Mouse (Mus musculus) brown adipose tissue, adult 24 weeks (tissue): ENCODE measurements around the gene Arhgap4. TPM values are rescaled to one million over a fixed set of nuclear protein-coding genes. Genes with fewer than 3 reads are reported as not detected.

Source experiments
- H3K27ac ChIP-seq: fragments of 200-500 bp; replicated peaks from 2 replicates; pipeline ENCODE4 v1.5.1; 2012; ENCODE audit warnings: low read depth, mild to moderate bottlenecking, low read length
- H3K4me1 ChIP-seq: fragments of 200-500 bp; 2 replicates; pipeline ENCODE4 v1.6.1; 2012; ENCODE audit warnings: low read length, mixed read lengths; ENCODE audit not compliant: control insufficient read depth, insufficient read depth, insufficient read length
- H3K4me3 ChIP-seq: fragments of 200-500 bp; 2 replicates; pipeline ENCODE4 v1.5.1; 2012; ENCODE audit warnings: low read depth, mild to moderate bottlenecking, low read length, moderate library complexity; ENCODE audit not compliant: insufficient read depth
- polyA plus RNA-seq: library from polyadenylated mRNA; stranded (reverse); fragments of >200 nt; gene quantifications from 2 replicates; pipeline ENCODE4 v1.2.4, GENCODE M21; 2012; ENCODE audit not compliant: missing spikeins, insufficient read depth, insufficient read length

Arhgap4 gene
- polyA plus RNA-seq, 1 experiment = 0.59 TPM

DNA sequence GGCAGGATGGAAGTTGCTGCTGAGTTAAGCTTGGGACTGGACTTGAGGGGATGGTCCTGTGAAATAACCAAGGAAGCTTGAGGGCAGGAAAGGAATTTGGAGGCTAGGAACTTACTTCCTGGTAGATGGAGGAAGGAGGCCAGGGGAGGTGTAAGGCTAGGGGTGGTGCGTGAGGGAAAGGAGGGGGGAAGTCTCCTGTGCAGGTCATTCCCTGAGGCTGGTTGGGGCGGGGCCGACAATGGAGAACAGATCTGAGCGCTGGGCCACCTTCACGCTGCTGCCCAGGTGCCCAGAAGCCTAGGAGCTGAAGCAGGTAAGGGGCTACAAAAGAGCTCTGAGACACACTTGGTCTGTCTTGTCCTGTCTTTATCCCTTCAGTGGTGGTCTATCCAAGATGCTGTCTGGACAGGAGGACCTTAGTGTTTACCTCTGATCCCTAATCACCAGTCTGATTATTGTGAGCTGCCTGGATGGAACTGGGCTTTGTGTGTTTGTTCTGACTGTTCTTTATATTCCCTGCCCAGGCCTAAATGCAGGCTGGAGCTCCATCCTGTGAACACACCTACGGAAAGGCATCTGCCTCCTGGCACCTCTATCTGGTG is 30.0 kb downstream of the Arhgap4 start, which contains the start of gene Avpr2:
Avpr2 (plus strand) TSS at position 552 of the 602 bp plus-strand sequence.
- H3K4me1 ChIP-seq = no peaks in the 10 kb centered on the region
- H3K27ac ChIP-seq = no peak within 1 kb of the TSS
- no peak within 1 kb of the TSS for H3K4me3 ChIP-seq

DNA sequence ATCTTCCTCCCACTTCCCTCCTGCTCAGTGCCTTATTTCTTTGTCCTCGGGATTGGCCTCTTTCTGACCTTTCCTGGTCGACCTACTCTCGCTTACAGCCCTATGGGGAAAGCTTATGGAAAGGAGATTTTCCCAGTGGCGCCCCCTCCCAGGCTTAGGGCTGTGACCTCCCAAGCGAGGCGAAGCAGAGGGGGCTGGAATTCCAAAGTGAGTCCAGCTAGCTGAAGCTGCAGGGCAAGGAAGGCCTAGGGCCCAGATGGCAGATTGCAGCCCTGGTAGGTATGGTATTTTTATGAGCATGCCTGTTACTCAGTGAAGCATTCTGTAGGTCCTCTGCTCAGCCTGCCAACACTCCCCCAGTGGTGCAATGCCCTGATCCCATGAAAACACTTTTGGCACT is 40.2 kb downstream of the Arhgap4 start:
- Histone ChIP-seq H3K27ac (no peak overlapping the region), H3K4me3 (no peak overlapping the region), H3K4me1 (no peaks in the 10 kb centered on the region)

DNA sequence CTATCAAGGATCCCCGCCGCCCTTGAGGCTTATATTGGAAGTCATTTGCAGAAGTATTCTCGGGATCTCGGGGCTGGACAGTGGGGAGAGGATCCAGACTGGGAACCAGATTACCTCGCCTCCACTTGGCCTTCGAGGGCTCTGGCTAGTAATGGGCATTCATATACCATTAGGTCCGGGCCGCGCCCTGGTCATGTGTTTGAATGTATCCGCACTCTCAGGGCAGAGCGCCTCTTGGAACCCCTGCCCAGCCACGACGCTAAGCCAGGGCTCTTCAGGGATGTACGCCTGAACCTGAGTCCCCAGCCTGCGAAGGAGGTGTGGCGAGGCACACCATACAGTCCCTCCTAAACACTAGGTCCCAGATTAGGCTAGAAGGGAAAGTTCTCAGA is 40.6 kb downstream of the Arhgap4 start:
- Histone ChIP-seq H3K4me1 (no peaks in the 10 kb centered on the region), H3K27ac (no peak overlapping the region), H3K4me3 (peak overlapping the region; percentile 51)

DNA sequence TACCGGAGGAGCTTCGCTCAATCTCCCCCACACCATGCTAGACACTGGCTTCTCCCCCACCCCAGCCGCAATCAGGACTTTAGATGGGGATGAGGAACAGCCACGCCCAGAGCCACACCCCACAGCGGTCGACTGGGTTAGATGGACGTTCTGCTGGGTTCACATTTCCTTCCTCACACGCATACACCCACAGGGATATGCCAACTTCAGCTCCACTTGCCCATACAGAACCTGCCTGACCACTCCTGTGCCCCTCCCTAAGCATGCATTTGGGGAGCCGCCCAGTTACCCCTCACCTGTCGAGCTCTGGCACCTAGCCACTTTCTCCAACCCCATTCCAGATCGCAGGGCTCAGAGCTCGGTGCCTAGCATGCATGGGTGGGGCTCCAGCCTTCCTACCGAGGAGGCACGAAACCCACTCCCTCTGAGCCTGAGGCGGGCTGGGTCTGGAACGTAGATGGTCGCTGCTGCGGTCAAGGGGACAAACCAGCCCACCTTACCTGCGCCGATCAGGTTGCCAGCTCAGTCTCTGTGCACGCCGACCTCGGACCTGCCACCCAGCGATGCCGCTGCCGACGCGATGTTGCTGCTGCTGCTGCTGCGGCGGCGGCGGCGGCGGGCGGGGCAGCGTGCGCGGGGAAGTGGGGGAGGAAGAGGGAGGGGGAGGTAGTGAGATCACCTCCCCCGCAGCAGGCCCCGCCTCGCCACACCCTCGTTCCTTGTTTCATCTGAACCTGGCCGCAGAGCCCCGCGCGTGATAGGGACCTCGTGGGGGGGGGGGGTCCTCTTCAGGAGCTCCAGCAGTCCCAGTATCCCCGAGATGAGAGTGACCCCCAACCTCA is 41.3 kb downstream of the Arhgap4 start:
- peak overlapping the region; percentile 51 for H3K4me3 ChIP-seq
- no peaks in the 10 kb centered on the region for H3K4me1 ChIP-seq
- no peak overlapping the region for H3K27ac ChIP-seq

DNA sequence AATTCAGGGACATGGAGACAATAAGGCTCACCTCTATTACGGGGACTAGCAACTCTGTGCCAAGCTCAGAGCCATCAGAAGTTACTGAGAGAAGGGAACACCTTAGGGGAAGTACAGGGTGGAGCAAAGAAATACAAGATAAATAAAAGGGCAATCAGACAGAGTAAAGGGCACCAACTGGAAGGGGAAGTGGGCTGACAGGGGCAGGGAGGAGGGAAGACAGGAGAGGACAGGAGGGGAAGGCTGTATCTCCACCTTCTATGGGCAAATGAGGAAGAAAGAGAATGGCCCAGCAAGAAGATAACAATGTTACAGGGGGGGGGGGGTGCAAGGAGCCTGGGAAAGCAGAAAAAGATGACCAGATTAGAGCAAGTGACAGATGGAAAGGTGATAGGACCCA is 44.7 kb downstream of the Arhgap4 start:
- Histone ChIP-seq H3K4me1 (no peaks in the 10 kb centered on the region), H3K4me3 (no peak overlapping the region), H3K27ac (no peak overlapping the region)

DNA sequence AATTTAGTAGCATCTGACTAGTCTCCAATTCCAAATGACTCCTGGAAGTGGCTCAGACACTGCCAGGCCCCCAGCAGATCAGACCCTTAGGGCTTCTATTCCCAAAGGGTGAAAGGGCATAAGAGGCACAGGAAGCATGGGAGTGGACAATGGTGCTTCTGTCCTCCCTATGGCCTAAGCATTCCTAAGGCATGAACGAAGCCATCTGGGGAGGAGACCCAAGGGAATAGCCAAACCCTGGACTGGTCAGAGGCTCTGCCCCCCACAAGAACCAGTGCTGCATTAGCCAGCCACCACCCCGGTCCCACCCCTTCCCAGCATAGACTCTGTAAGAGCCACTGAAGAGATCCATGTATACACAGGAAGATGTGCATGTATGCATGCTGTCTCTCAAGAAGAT is 45.8 kb downstream of the Arhgap4 start:
- no peak overlapping the region for H3K4me3 ChIP-seq
- H3K27ac ChIP-seq = no peak overlapping the region
- no peaks in the 10 kb centered on the region for H3K4me1 ChIP-seq

DNA sequence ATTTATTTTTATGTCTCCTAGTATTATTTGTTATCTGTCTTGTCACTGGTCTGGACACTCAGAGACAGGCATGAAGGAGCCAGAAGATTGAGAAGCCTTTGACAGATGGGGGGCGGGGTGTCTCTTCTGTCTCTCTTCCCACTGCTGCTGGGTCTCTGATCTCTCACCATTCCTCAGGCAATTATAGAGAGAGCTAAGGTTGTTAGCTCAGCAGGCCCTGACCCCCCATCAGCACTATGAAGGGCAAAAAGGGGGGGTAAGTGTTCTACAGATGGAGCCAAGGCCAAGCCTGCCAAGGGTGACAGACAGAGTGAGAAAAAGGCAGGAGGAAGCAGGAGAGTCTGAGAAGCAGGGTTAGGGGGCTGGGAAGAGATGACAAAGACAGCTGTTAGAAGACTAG is 49.7 kb downstream of the Arhgap4 start:
- Histone ChIP-seq H3K27ac (no peak overlapping the region), H3K4me3 (no peak overlapping the region), H3K4me1 (no peaks in the 10 kb centered on the region)

DNA sequence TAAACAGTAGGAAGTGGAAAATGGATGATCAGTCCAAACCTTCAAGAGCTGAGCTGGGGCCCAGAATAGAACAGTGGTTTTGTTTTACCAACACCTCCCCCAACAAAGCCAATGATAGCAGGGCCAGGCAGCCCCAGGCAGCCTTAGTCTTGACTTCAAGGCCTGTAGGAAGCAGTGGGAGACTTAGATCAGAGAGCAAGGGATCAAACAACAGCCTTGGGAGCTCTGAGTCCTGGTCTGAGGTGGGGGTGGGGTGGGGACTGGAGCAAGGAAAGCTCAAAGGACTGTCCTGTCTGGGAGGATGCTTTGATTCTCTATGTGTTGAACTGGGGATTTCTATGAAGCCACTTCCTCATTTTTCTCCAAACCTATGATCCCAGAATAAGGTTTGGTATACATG is 50.2 kb downstream of the Arhgap4 start:
- no peaks in the 10 kb centered on the region for H3K4me1 ChIP-seq
- no peak overlapping the region for H3K4me3 ChIP-seq
- no peak overlapping the region for H3K27ac ChIP-seq

DNA sequence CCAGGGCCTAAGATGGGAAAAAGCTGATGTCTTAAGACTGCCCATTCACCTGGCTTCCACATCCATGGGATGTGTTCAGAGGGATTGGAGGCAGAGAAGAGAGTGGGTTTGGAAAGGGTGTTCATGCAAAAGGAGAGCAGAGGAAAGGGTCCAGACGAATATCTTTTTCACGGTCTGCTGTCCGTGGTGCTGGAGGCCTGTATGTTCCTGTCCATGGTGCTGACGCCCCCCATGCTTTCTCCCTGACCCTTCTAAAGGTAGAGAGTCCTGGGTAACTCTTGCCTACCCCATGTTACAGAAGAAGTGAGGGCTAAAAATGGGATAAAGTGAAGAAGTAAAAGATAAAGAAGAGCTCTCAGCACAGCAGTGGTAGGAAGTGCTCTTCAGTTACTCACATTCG is 52.3 kb downstream of the Arhgap4 start:
- Histone ChIP-seq H3K4me1 (no peaks in the 10 kb centered on the region), H3K4me3 (no peak overlapping the region), H3K27ac (no peak overlapping the region)

DNA sequence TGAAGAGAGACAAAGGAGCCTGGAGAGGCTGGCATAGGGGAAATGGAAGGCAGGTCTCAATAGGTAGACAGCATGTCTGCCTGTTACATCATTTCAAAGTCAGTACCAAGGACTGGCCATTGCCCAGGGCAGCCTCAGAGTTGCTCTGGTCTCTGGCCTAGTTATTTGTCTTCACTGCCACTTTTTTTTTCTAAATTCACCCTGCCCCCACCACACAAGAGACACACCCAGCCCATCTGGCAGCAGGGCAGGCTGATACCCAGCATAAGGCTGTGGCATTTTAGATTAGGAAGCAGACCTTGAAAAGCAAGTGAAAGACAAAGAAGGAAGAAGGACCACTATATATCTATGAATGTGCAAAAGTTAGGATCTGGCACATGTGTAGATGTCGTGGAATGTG is 53.8 kb downstream of the Arhgap4 start:
- no peaks in the 10 kb centered on the region for H3K4me1 ChIP-seq
- H3K4me3 ChIP-seq = no peak overlapping the region
- H3K27ac ChIP-seq = no peak overlapping the region

DNA sequence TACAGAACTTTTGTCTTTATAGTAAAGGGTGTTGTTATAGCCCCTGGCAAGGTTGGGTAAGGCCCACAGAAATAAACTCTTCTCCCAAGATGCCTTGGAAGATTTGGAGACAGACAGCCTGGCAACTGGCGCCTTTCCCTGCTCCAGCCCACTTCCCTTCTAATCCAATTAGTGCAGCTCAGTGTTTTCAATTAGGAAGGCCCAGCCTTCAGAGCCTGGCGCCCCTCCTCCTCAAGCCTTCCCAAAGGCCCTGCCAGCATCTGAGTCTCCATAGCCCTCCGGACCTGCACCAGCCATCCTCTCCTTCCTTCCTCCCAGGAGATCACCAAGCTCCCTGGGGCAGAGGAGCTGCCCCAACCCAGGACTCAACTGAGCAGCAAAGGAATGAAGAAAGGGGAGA is 54.4 kb downstream of the Arhgap4 start:
- no peaks in the 10 kb centered on the region for H3K4me1 ChIP-seq
- H3K4me3 ChIP-seq = no peak overlapping the region
- no peak overlapping the region for H3K27ac ChIP-seq

DNA sequence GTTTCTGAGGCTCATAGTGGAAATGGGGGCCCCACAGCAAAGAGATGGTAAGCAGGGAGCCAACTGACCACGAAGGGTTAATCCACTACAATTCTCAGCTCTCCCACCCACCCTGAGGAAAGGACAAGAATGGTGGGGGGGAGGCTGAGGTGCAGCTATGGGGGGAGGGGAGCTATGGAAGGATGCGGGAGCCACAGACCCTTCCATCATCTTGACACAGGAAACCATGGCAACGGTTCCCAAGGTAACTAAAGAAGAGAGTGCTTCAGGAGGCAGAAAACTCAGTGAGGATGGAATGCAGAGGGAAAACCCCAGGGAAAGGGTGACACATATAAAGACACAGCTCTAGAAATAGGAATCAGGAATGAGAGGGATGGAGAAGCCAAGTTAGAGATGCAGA is 57.0 kb downstream of the Arhgap4 start:
- Histone ChIP-seq H3K4me1 (no peaks in the 10 kb centered on the region), H3K4me3 (no peak overlapping the region), H3K27ac (no peak overlapping the region)

DNA sequence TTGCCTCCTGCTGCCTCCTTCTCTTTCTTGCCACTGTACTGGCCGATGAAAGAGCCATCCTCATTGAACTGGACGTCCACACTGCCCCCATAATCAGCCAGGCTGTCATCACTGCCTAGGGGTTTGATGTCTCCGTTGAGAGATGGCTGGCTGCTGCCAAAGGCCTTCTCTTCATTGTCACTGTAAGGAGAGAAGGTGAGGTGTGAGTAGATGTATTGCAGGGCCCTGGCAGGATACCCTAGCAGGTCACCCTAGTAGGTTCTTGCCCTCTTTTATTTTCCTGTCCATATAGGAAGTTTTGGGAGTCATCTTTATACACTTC is 66.6 kb downstream of the Arhgap4 start:
- Histone ChIP-seq H3K4me1 (no peaks in the 10 kb centered on the region), H3K4me3 (no peak overlapping the region), H3K27ac (no peak overlapping the region)

DNA sequence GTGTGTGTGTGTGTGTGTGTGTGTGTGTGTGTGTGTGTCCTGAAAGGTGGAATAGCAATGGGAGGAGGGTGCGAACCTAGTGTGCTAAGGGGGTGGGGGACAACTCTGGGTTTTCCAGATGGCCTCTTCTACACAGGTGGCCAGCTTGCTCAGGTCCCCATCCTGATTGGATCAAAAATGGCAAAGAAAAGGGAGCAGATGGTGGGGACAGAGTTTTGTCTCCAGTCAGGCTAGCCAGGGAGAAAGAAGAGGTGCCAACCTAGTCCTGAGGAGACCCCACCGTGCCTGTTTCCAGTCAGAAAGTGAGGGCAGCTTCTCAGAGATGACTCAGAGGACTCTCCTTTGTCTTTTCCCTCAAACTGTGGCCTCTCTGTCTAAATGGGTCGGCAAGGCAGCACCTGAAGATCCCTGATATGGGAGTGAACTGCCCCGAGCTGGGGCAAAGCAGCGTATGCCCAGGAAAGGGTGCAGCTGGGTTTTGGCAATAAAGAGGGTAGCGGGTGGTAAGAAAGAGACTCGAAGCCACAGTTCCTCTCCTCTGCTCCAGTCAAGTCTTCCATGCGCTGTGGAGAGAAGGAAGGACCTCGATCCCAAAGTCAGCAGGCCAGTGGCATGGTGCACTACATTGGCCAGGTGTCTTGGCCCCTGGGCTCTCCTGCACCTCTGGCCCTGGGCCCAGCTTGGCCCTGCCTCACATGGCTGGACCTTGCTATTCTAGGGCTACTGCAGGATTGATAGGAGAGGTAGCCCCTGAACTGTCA is 67.2 kb downstream of the Arhgap4 start:
- H3K27ac ChIP-seq = no peak overlapping the region
- H3K4me1 ChIP-seq = no peaks in the 10 kb centered on the region
- H3K4me3 ChIP-seq = no peak overlapping the region
